Mouse (Mus musculus): ENCODE data around the gene Gm27021.
A peak's percentile ranks its signal among the peaks of the same experiment; 100 is the strongest.

- peak; percentile 50; the same call in 1 of the 2 replicates for TF ChIP-seq CTCF (IDR thresholded peaks at IDR 0.05; ENCODE audit: insufficient read depth, low read depth, low read length)
- TF ChIP-seq POLR2A (IDR thresholded peaks at IDR 0.05; ENCODE audit: insufficient read depth, low read depth, low read length), result no peak
These were observed 106.1 kb downstream of the Gm27021 start for GRCm38 (mm10) chr8:120561539-120562435.

Data from olfactory bulb, adult 2 months (tissue).